Mouse (Mus musculus): ENCODE results near the gene Tgfb3. TPM values are rescaled to one million over a fixed set of nuclear protein-coding genes. Genes with fewer than 3 reads are reported as not detected.

The Tgfb3 gene
- polyA plus RNA-seq, 1 experiment from 2014 or later = 25.8 TPM

GRCm38 (mm10) chr12:86007377-86007776 lies 71.5 kb downstream of the Tgfb3 start:
- ATAC-seq (ENCODE audit: insufficient read depth, low FRiP score, low read depth) = peak; percentile 22; the same call in 1 of the 2 replicates
- Histone ChIP-seq H3K4me2 (no peak overlapping the region), H3K9me3 (no peaks in the 10 kb centered on the region), H3K9ac (no peak overlapping the region), H3K27me3 (replicated peaks) (no peaks in the 10 kb centered on the region), H3K4me3 (replicated peaks) (no peak overlapping the region), H3K4me1 (peaks cover 17% of the 10 kb centered on the region; the same call in 1 of the 2 replicates), H3K27ac (peak overlapping the region; percentile 67), H3K36me3 (no peaks in the 10 kb centered on the region)
- 38% methylated on average over 3 of the region's 3 CpGs for WGBS

Other genes with a start within 250 kb of the Tgfb3 start
- gene Ift43, start 3.5 kb upstream of the Tgfb3 start, polyA plus RNA-seq (2015; fragmentation: Nextera tagmentation; extraction: Ambion mirVana) = 57.7 and 62.5 TPM in 2 replicates
- gene Gpatch2l, start 162.8 kb upstream of the Tgfb3 start, polyA plus RNA-seq (2015; fragmentation: Nextera tagmentation; extraction: Ambion mirVana) = 13.0 and 13.8 TPM in 2 replicates

Measured in stomach, embryonic 15.5 days (tissue).